Mouse (Mus musculus) monocyte, adult 2 months (primary cell): ENCODE measurements at regions not wholly inside any gene's neighbourhood (a gene's known extent, or its start where the extent isn't known, plus 50 kb on each side); places are given as distances from the start of the nearest gene placed in this dataset.

ENCODE experiments used
- DNase-seq, 2 experiments: peaks; one replicate each; pipeline ENCODE4 v3.0.0; 2022; ENCODE audit warnings: low spot score in 2 of 2, low read depth in 1 of 2

DNA sequence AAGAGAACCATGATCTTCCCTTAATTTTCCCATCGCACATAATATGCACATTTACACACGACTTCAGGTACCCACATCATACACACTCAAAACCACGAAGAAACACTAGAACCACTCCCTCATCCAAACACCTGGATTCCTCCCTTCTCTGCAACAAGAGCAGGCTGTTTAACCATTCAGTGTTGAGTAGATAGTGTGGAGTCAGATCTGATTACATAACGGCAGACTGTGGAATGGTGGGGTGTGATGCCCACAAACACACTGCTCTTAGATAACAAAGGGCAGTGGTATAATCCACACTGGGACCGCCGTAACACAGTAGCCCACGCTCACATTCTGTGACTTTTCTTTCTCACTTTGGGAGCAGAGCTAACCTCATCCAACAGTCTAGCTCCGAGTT, 51.5 kb upstream of the Armc2 start:
- DNase-seq = no peak

GRCm38 (mm10) chr10:42068497-42068896, 50.3 kb upstream of the Armc2 start:
- no peak for DNase-seq
